Mouse (Mus musculus) lung, postnatal 0 days (tissue): Measurements from ENCODE around the gene Megf6. TPM values are rescaled to one million over a fixed set of nuclear protein-coding genes. Genes with fewer than 3 reads are reported as not detected.

Experiments
- ATAC-seq: fragments of 200-750 bp; cut with Nextera tagmentation; 2 replicates; pipeline ENCODE4 v1.8.0; 2017; ENCODE audit warnings: moderate library complexity
- DNase-seq: peaks from one replicate; pipeline ENCODE4 v3.0.0-alpha.2; 2016; ENCODE audit warnings: low spot score
- H3K27ac ChIP-seq: fragments of 300-500 bp; sonication (generic); 2 replicates; pipeline ENCODE4 v1.5.1; 2014; ENCODE audit warnings: antibody characterized with exemption, mild to moderate bottlenecking, low read length, mixed read lengths
- H3K27me3 ChIP-seq: fragments of 300-500 bp; sonication (generic); replicated peaks from 2 replicates; pipeline ENCODE4 v1.6.1; 2014; ENCODE audit warnings: low read length, mixed read lengths; ENCODE audit not compliant: insufficient read depth
- H3K36me3 ChIP-seq: fragments of 300-500 bp; sonication (generic); 2 replicates; pipeline ENCODE4 v1.6.1; 2014; ENCODE audit warnings: low read length, mixed read lengths; ENCODE audit not compliant: insufficient read depth
- H3K4me1 ChIP-seq: fragments of 300-500 bp; sonication (generic); 2 replicates; pipeline ENCODE4 v1.6.1; 2014; ENCODE audit warnings: antibody characterized with exemption, low read depth, low read length, mixed read lengths; ENCODE audit not compliant: insufficient read depth
- H3K4me2 ChIP-seq: fragments of 300-500 bp; sonication (generic); replicated peaks from 2 replicates; pipeline ENCODE4 v1.6.1; 2014; ENCODE audit warnings: low read depth, mild to moderate bottlenecking, low read length, moderate library complexity, mixed read lengths
- H3K4me3 ChIP-seq: fragments of 300-500 bp; sonication (generic); 2 replicates; pipeline ENCODE4 v1.5.1; 2014; ENCODE audit warnings: low read depth, low read length
- H3K9ac ChIP-seq: fragments of 300-500 bp; sonication (generic); replicated peaks from 2 replicates; pipeline ENCODE4 v1.6.1; 2014; ENCODE audit warnings: low read depth, mild to moderate bottlenecking
- H3K9me3 ChIP-seq: fragments of 300-500 bp; sonication (generic); 2 replicates; pipeline ENCODE4 v1.6.1; 2016; ENCODE audit warnings: low read length, mixed read lengths
- CTCF ChIP-seq: IDR thresholded peaks from 2 replicates; pipeline ENCODE4 v1.5.1; 2016; ENCODE audit warnings: antibody characterized with exemption, mild to moderate bottlenecking
- EP300 ChIP-seq: IDR thresholded peaks from 2 replicates; pipeline ENCODE4 v1.6.1; 2016; ENCODE audit warnings: antibody characterized with exemption, mild to moderate bottlenecking, control low read depth
- WGBS: fragments of 180-500 bp; shearing (Covaris S2); extraction: QIAGEN DNeasy Blood & Tissue Kit; methylation state at CpG from one replicate; pipeline ENCODE4 v1.1.7; 2014; 5-methylcytosine and 5-hydroxymethylcytosine counted together
- polyA plus RNA-seq: library from polyadenylated mRNA; unstranded; fragments of >200 nt; fragmentation: Nextera tagmentation; extraction: Ambion mirVana; gene quantifications from 2 replicates; pipeline ENCODE4 v1.2.1, GENCODE M21; 2015

The Megf6 gene
- polyA plus RNA-seq, 1 experiment from 2014 or later = 25.5 TPM

DNA sequence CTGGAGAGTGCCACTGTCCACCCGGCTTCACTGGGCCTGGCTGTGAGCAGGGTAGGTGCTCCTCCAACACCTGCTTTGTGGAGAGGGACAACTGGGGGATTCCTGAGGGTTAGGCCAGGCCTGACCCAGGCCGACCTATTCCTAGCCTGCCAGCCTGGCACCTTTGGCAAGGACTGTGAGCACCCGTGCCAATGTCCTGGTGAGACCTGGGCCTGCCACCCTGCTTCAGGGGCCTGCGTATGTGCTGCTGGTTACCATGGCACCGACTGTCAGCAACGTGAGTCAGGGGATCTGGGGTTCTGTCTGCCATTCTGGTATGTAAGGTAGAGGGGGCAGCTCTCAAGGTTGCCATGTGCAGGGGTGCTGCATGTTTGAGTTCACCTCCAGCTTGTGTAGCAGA, 97.0 kb downstream of the Megf6 start:
- ATAC-seq = no peak
- no peak for DNase-seq
- no peaks in the 10 kb centered on the region for H3K36me3 ChIP-seq

DNA sequence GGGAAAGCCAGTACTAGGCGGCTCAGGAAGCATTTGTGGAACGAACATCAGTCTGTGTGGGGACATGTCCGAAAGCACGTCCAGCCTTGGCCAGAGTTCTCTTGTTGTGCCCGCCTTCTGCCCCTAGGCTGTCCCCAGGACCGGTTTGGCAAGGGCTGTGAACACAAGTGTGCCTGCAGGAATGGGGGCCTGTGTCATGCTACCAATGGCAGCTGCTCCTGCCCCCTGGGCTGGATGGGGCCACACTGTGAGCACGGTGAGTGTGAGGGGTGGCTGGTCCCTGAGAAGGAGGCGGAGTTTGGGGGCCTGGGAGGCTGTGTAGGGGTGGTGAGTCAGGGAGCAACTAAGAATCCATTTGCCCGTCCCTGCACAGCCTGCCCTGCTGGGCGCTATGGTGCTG, 99.0 kb downstream of the Megf6 start:
- H3K4me3 ChIP-seq = no peak overlapping the region
- 0 out of 2 replicates have a peak, but pooled peaks cover 5% of the 10 kb centered on the region for H3K4me1 ChIP-seq
- H3K4me2 ChIP-seq = no peak overlapping the region
- H3K9me3 ChIP-seq = no peaks in the 10 kb centered on the region
- no peaks in the 10 kb centered on the region for H3K27me3 ChIP-seq
- no peaks in the 10 kb centered on the region for H3K36me3 ChIP-seq
- 0 out of 2 replicates have a peak overlapping the region, but pooled peaks have one; percentile 9 for H3K27ac ChIP-seq
- TF ChIP-seq EP300 (no peak), CTCF (peak; percentile 21)
- no peak overlapping the region for H3K9ac ChIP-seq
- 31% methylated on average over 10 of the region's 10 CpGs for WGBS
- ATAC-seq (peak; percentile 79), DNase-seq (peak; percentile 51)

More for the DNA sequence above, 97.0 kb downstream of the Megf6 start:
- H3K4me1 ChIP-seq = 0 out of 2 replicates have a peak, but pooled peaks cover 5% of the 10 kb centered on the region
- H3K4me2 ChIP-seq = no peak overlapping the region
- H3K9me3 ChIP-seq = no peaks in the 10 kb centered on the region
- no peak overlapping the region for H3K9ac ChIP-seq
- TF ChIP-seq EP300 (no peak), CTCF (no peak)
- H3K27ac ChIP-seq = no peak overlapping the region
- WGBS = 76% methylated on average over 6 of the region's 6 CpGs
- H3K4me3 ChIP-seq = no peak overlapping the region
- H3K27me3 ChIP-seq = no peaks in the 10 kb centered on the region

DNA sequence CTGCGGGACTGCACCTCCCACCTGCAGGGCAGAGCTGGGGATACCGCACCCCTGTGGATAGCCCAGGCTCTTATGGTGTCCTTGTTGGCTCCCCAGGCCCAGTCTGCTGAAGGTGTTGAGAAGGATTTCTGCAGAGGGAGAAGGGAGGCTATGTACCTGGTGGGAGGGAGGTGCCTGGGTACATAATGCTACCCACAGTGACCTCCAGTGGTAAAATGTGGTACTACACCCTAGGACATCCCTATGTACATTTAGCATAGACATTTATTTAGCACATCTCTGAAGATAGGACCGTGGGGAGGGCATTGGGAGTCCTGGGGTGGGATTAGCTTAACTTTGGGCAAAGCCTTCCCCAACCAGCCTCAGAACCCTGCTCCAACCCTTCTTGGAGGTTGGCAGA, 102.5 kb downstream of the Megf6 start:
- H3K4me2 ChIP-seq = no peak overlapping the region
- TF ChIP-seq EP300 (no peak), CTCF (peak; percentile 86)
- H3K4me1 ChIP-seq = 0 out of 2 replicates have a peak, but pooled peaks cover 5% of the 10 kb centered on the region
- H3K36me3 ChIP-seq = no peaks in the 10 kb centered on the region
- no peak overlapping the region for H3K4me3 ChIP-seq
- 56% methylated on average over 3 of the region's 3 CpGs for WGBS
- H3K9ac ChIP-seq = no peak overlapping the region
- H3K27ac ChIP-seq = no peak overlapping the region
- no peaks in the 10 kb centered on the region for H3K27me3 ChIP-seq
- DNase-seq = peak; percentile 75
- no peaks in the 10 kb centered on the region for H3K9me3 ChIP-seq
- no peak for ATAC-seq

DNA sequence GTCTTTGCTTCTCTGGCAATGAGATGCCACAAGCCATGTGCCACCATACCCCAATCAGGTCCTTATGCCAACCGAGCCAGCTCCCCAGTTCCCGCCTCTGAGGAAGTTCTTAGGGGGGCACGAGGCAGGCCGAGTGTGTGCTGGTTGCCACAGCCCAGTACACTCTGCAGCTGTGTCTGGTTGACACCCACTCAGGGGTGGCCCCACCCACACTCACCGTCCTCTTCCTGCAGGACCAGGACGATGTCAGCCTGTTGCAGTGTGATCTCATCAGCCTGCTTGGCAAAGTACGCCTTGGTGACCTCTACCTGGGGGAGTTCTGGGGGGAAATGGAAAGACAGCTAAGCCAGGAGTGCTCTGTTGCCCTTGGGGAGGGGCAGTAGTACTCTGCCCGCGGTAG, 109.0 kb downstream of the Megf6 start:
- H3K4me2 ChIP-seq = no peak overlapping the region
- WGBS = 59% methylated on average over 9 of the region's 9 CpGs
- no peaks in the 10 kb centered on the region; the same call in 1 of the 2 replicates for H3K36me3 ChIP-seq
- no peak overlapping the region for H3K9ac ChIP-seq
- no peak overlapping the region for H3K4me3 ChIP-seq
- no peaks in the 10 kb centered on the region for H3K4me1 ChIP-seq
- H3K27ac ChIP-seq = no peak overlapping the region
- no peaks in the 10 kb centered on the region for H3K27me3 ChIP-seq
- DNase-seq = no peak
- no peak for TF ChIP-seq CTCF
- no peak for TF ChIP-seq EP300
- 0 out of 2 replicates have a peak, but pooled peaks have one; percentile 18 for ATAC-seq
- H3K9me3 ChIP-seq = no peaks in the 10 kb centered on the region

DNA sequence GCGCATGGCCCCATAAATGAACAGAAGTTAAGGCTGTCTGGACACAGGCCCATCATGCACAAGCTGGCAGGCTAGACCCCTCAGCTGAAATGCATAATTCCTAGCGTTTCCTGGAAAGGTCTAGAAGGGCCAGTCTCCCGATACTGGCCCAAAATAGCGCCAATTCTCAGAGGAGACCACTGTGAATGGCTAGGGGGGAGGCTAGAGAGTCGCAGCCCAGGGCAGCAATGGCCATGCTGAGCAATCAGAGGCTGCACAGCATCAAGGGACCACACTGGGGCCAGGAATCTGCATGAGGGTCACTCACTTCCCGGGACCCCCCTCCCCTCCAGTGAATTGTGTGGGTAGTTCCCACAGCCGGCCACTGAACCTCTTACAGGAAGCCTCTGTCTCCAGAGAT, 113.1 kb downstream of the Megf6 start:
- no peak overlapping the region for H3K4me3 ChIP-seq
- ATAC-seq (no peak), DNase-seq (no peak)
- H3K27ac ChIP-seq = no peak overlapping the region
- H3K36me3 ChIP-seq = no peaks in the 10 kb centered on the region; the same call in 1 of the 2 replicates
- no peaks in the 10 kb centered on the region for H3K4me1 ChIP-seq
- H3K9ac ChIP-seq = no peak overlapping the region
- no peak overlapping the region for H3K4me2 ChIP-seq
- H3K9me3 ChIP-seq = no peaks in the 10 kb centered on the region
- whole genome bisulfite sequencing = 58% methylated on average over 7 of the region's 7 CpGs
- TF ChIP-seq CTCF = no peak
- no peak for TF ChIP-seq EP300
- no peaks in the 10 kb centered on the region for H3K27me3 ChIP-seq

DNA sequence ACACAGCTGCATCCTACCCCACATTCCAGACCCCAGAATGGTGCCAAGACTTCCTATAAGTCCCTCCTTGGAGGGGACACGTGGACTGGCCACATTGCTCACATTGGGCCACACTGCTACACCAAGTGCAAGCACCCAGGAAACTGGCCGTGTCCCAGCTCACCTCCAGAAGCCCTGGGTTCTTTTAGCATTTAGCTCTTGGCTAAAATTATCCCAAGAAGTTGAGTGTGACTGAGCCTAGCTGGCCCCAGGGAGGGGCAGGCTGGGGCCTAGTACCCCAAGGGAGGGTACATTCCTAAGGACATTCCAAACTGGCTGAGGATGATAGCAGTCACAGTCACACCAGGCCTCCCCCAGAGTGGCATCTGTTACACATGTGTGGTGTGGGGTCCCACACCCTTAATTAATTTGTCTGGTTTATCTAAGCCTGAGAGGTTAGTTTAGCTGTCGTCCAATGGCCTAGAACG, 123.2 kb downstream of the Megf6 start:
- ATAC-seq = peak; percentile 63
- H3K4me2 ChIP-seq = no peak overlapping the region
- peak overlapping the region; percentile 26; the same call in 1 of the 2 replicates for H3K27ac ChIP-seq
- no peaks in the 10 kb centered on the region for H3K27me3 ChIP-seq
- DNase-seq = peak; percentile 31
- no peaks in the 10 kb centered on the region; the same call in 1 of the 2 replicates for H3K4me1 ChIP-seq
- H3K4me3 ChIP-seq = no peak overlapping the region
- H3K9ac ChIP-seq = no peak overlapping the region
- H3K9me3 ChIP-seq = no peaks in the 10 kb centered on the region
- TF ChIP-seq CTCF (no peak), EP300 (no peak)
- H3K36me3 ChIP-seq = no peaks in the 10 kb centered on the region
- WGBS = 26% methylated on average over 4 of the region's 4 CpGs
